Mouse (Mus musculus) stomach, postnatal 0 days (tissue): ENCODE measurements around the gene Fabp1. TPM values are rescaled to one million over a fixed set of nuclear protein-coding genes. Genes with fewer than 3 reads are reported as not detected.

ENCODE experiments used
- ATAC-seq: fragments of 200-750 bp; cut with Nextera tagmentation; 2 replicates; pipeline ENCODE4 v1.8.0; 2017; ENCODE audit not compliant: low FRiP score, low TSS enrichment
- DNase-seq: peaks from one replicate; pipeline ENCODE4 v3.0.0-alpha.2; 2016; ENCODE audit warnings: low spot score
- H3K27ac ChIP-seq: fragments of 300-500 bp; sonication (generic); replicated peaks from 2 replicates; pipeline ENCODE4 v1.5.1; 2014; ENCODE audit warnings: mild to moderate bottlenecking, control low read depth
- H3K27me3 ChIP-seq: fragments of 300-500 bp; sonication (generic); 2 replicates; pipeline ENCODE4 v1.6.1; 2014; ENCODE audit warnings: low read length; ENCODE audit not compliant: control insufficient read depth, insufficient read depth
- H3K36me3 ChIP-seq: fragments of 300-500 bp; sonication (generic); 2 replicates; pipeline ENCODE4 v1.6.1; 2014; ENCODE audit warnings: low read length, mixed read lengths; ENCODE audit not compliant: control insufficient read depth, insufficient read depth
- H3K4me1 ChIP-seq: fragments of 300-500 bp; sonication (generic); replicated peaks from 2 replicates; pipeline ENCODE4 v1.6.1; 2014; ENCODE audit warnings: antibody characterized with exemption; ENCODE audit not compliant: control insufficient read depth, insufficient read depth
- H3K4me2 ChIP-seq: fragments of 300-500 bp; sonication (generic); replicated peaks from 2 replicates; pipeline ENCODE4 v1.6.1; 2014; ENCODE audit warnings: low read depth, mild to moderate bottlenecking, control low read depth, moderate library complexity
- H3K4me3 ChIP-seq: fragments of 300-500 bp; sonication (generic); 2 replicates; pipeline ENCODE4 v1.5.1; 2014; ENCODE audit warnings: low read depth, low read length, control low read depth
- H3K9ac ChIP-seq: fragments of 300-500 bp; sonication (generic); 2 replicates; pipeline ENCODE4 v1.6.1; 2014; ENCODE audit warnings: mild to moderate bottlenecking, low read length, control low read depth, mixed read lengths
- H3K9me3 ChIP-seq: fragments of 300-500 bp; sonication (generic); 2 replicates; pipeline ENCODE4 v1.6.1; 2016; ENCODE audit warnings: low read length; ENCODE audit not compliant: control insufficient read depth
- CTCF ChIP-seq: IDR thresholded peaks from 2 replicates; pipeline ENCODE4 v1.5.1; 2016; ENCODE audit warnings: antibody characterized with exemption, low read depth, mild to moderate bottlenecking, moderate library complexity
- EP300 ChIP-seq: optimal IDR thresholded peaks from 2 replicates; pipeline ENCODE3; 2016; ENCODE audit warnings: antibody characterized with exemption
- WGBS: fragments of 180-500 bp; shearing (Covaris S2); extraction: QIAGEN DNeasy Blood & Tissue Kit; methylation state at CpG from one replicate; pipeline ENCODE4 v1.1.7; 2014; 5-methylcytosine and 5-hydroxymethylcytosine counted together
- polyA plus RNA-seq: library from polyadenylated mRNA; unstranded; fragments of >200 nt; fragmentation: Nextera tagmentation; extraction: Ambion mirVana; gene quantifications from 2 replicates; pipeline ENCODE4 v1.2.1, GENCODE M21; 2015

Gene Fabp1
- polyA plus RNA-seq, 1 experiment from 2014 or later = 208 TPM

DNA sequence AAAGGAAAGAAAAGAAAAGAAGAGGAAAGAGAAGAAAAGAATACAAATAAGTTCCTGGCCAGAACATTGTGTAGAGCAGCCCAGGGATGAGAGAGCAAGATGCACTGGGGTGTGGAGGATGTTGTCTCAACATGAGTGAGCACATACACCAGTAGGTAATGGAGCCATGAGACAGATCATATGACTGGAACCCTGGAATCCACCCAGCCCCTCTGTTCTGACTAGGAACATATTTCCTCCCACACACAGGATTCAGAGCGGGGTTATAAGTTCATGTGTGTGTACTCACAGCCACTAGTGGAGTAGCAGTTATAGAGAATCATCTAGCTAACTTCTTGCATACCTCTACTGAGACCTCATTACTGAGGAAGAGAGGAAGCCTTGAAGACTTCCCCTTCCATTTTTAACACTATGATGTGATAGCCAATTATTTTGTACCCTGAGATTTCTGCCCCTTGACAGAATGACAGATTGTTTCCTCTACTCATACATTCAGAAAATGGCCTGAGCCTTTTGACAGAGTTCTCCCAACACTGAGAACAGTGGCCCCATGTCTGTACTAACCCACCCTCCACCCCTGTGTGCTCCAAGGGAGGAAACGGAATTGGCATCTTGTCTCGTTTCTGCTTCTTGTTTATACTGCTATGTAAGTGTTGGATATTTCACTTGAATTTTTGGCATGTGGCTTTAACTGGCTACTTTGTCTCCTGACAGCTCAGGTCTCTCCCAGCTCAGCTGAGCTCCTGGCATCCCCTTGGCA lies 24.7 kb downstream of the Fabp1 start:
- Histone ChIP-seq H3K4me1 (no peaks in the 10 kb centered on the region), H3K4me3 (no peak overlapping the region), H3K9ac (no peak overlapping the region), H3K4me2 (no peak overlapping the region), H3K27me3 (no peaks in the 10 kb centered on the region), H3K27ac (no peak overlapping the region), H3K36me3 (no peaks in the 10 kb centered on the region), H3K9me3 (no peaks in the 10 kb centered on the region)
- DNase-seq (no peak), ATAC-seq (peak; percentile 63; the same call in 1 of the 2 replicates)
- 44% methylated on average over 3 of the region's 3 CpGs for WGBS
- no peak for TF ChIP-seq CTCF
- no peak for TF ChIP-seq EP300

DNA sequence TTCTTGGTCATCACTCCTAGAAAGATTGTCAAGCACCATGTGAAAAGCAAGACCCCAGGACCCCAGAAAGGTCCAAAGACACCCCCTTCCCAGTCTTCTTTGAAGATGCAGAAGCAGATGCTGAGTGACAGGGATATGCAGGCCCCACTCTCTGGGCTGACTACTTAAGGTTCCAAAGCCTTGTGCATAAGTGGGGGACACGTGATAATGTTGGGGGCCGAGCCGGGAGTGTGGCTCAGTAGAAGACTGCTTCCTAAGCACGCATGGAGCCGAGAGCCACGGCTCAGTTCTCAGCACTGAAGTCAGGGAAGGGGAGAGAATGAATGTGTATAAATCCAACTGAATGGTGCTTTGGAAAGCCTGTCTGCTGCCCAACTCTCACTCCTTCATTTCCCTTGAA lies 26.9 kb downstream of the Fabp1 start:
- WGBS = 48% methylated on average over 6 of the region's 6 CpGs
- no peak overlapping the region for H3K9ac ChIP-seq

DNA sequence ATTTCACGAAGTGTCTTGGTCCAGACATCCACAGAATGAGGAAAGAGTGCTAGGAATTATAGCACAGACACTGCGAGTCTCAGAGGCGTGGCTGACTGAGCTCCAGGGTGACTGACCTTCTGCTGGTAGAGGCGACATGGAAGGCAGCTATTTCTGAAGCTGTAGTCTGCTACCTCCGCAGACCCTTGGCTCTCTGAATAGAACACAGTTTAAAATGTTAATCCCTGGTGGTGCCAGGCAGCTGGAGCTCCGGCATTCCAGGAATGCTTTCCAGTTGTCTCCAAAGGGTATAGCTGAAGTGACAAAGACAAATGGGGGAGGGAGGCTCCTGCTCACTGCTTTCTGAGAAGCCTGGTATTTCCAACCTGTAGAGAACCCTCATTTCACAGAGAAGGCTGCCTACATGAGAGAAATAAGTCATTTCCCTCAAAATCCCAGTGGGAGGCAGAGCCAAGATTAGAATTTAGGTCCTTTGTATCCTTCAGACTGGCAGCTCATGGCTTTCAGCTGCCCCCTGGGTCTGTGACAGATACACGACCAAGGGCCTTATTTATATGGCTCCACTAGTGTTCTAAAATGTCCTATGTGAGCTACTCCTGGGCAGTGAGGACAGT lies 27.6 kb downstream of the Fabp1 start:
- Histone ChIP-seq H3K9ac (no peak overlapping the region; the same call in 1 of the 2 replicates), H3K9me3 (no peaks in the 10 kb centered on the region), H3K27me3 (no peaks in the 10 kb centered on the region), H3K4me3 (no peak overlapping the region), H3K4me1 (no peaks in the 10 kb centered on the region), H3K4me2 (no peak overlapping the region), H3K36me3 (no peaks in the 10 kb centered on the region), H3K27ac (no peak overlapping the region)
- 18% methylated on average over 7 of the region's 7 CpGs for whole genome bisulfite sequencing
- no peak for DNase-seq
- ATAC-seq = no peak
- TF ChIP-seq CTCF (no peak), EP300 (no peak)

More for the DNA sequence above, 26.9 kb downstream of the Fabp1 start:
- no peaks in the 10 kb centered on the region for H3K27me3 ChIP-seq
- no peak overlapping the region for H3K27ac ChIP-seq
- no peaks in the 10 kb centered on the region for H3K9me3 ChIP-seq
- no peak overlapping the region for H3K4me3 ChIP-seq
- no peaks in the 10 kb centered on the region for H3K36me3 ChIP-seq
- no peaks in the 10 kb centered on the region for H3K4me1 ChIP-seq
- no peak for TF ChIP-seq EP300
- TF ChIP-seq CTCF = no peak
- H3K4me2 ChIP-seq = no peak overlapping the region
- DNase-seq (no peak), ATAC-seq (no peak)

DNA sequence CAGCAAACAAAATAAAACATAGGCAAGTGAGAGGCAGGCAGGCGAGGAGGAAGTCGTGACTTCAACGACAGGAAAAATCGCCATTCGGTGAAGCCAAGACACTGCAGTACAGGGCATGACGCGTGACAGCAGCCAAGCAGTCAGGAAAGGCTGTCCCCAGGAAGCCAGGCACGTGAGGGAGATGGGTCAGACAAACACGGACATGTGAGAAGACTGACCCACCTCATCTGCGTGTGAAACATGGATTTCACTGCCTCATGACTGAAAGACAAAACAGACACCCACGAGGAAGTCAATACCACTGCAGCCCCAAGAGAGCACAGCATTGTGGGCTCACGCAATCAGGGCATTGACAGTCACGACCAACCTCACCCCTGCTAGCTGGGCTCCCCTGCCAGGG lies 35.5 kb downstream of the Fabp1 start:
- H3K9me3 ChIP-seq = no peaks in the 10 kb centered on the region
- TF ChIP-seq EP300 = no peak
- TF ChIP-seq CTCF = no peak
- no peaks in the 10 kb centered on the region for H3K27me3 ChIP-seq
- no peak overlapping the region for H3K27ac ChIP-seq
- H3K4me2 ChIP-seq = no peak overlapping the region
- H3K4me3 ChIP-seq = no peak overlapping the region
- H3K4me1 ChIP-seq = no peaks in the 10 kb centered on the region
- DNase-seq = no peak
- H3K9ac ChIP-seq = no peak overlapping the region
- 74% methylated on average over 13 of the region's 13 CpGs for WGBS
- H3K36me3 ChIP-seq = no peaks in the 10 kb centered on the region
- no peak for ATAC-seq

DNA sequence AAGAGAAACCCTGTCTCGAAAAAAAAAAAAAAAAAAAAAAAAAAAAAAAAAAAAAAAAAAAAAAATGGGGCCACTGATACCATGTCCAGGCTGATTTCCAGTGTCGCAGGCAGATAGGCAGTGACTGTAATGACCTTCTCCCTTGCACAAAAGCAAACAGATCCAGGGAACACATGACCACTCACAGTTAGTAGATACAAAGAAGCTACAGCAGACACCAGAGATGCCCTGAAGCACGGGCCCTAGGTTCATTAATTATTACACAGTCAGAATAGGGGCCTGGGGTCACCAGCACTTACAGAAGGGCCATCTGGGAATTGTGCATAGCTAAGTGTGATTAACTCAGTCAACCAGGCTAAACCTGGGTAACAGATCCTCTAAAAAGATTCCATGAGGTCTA lies 36.3 kb downstream of the Fabp1 start:
- Histone ChIP-seq H3K4me3 (no peak overlapping the region), H3K36me3 (no peaks in the 10 kb centered on the region), H3K4me1 (no peaks in the 10 kb centered on the region), H3K9me3 (no peaks in the 10 kb centered on the region), H3K4me2 (no peak overlapping the region), H3K27ac (no peak overlapping the region), H3K27me3 (no peaks in the 10 kb centered on the region), H3K9ac (no peak overlapping the region)
- ATAC-seq (no peak), DNase-seq (no peak)
- WGBS = 76% methylated on average over 3 of the region's 3 CpGs
- no peak for TF ChIP-seq EP300
- no peak for TF ChIP-seq CTCF

DNA sequence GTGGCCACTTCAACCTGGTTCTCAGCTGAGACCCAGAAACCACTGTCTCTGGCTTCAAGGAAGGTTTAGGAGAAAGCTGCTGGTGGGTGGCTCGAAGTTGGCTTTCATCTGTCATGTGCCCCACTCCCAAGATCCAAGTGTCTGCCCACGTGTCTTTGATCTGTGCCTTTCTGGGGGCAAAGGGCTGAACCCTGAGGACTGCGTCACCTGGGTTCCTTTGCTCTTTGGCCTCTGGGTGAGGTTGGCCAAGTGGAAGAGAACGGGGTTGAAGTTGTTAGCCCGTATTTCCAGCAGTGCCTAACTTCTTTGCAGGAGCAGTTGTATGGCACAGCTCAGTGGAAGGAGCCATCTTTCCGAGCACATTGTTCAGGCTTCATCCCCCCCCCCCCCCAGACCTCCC lies 36.9 kb downstream of the Fabp1 start:
- no peak overlapping the region for H3K27ac ChIP-seq
- no peak for TF ChIP-seq EP300
- no peak for TF ChIP-seq CTCF
- DNase-seq = no peak
- no peak overlapping the region for H3K4me3 ChIP-seq
- no peaks in the 10 kb centered on the region for H3K27me3 ChIP-seq
- no peaks in the 10 kb centered on the region for H3K9me3 ChIP-seq
- H3K9ac ChIP-seq = no peak overlapping the region
- H3K4me1 ChIP-seq = no peaks in the 10 kb centered on the region
- 59% methylated on average over 6 of the region's 6 CpGs for WGBS
- no peak overlapping the region for H3K4me2 ChIP-seq
- no peaks in the 10 kb centered on the region for H3K36me3 ChIP-seq
- no peak for ATAC-seq
